8 mouse cellular contexts compared by ENCODE assay signal in the genomic region with DNA sequence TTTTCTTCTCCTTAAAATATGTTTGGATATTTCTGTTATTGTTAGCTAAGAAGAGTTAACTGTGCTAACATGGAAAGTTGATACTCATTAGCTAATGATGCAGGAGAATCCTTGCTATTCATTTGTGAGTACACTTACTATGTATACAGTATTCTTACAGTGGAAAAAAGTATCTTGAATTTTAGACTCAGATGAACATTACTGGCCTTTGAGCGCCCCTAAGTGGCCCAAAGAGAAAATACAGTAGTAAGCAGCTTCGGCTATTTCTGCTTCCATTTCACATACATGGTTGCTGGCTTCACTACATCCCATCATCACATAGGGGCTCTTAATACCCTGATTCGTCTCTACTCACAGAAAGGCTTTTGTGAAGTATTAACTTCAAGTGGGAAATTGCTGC.
DNase-seq lines count a peak whose midpoint lies in the region; ATAC-seq and TF ChIP-seq lines count a peak whose summit lies in the region.

No protein-coding gene starts in this region.

- H3K4me3 ChIP-seq in heart, postnatal 0 days (ENCODE audit: low read depth, low read length) = no peak overlapping the region
- no peak overlapping the region for H3K4me3 ChIP-seq in heart, embryonic 10.5 days
- no peak overlapping the region for H3K4me3 ChIP-seq in CH12.LX (replicated peaks in 1 of 3; ENCODE audit: low read depth in 2 of 3, low read length in 2 of 3, poor library complexity in 1 of 3)
- H3K4me3 ChIP-seq in kidney, postnatal 0 days (replicated peaks; ENCODE audit: low read depth, low read length) = no peak overlapping the region
- no peak overlapping the region for H3K4me3 ChIP-seq in neural tube, embryonic 13.5 days

- no peaks in the 10 kb centered on the region for H3K9me3 ChIP-seq in heart, postnatal 0 days (replicated peaks; ENCODE audit: control insufficient read depth, low read length)
- H3K9me3 ChIP-seq in heart, embryonic 10.5 days = no peaks in the 10 kb centered on the region
- H3K9me3 ChIP-seq in CH12.LX (replicated peaks; ENCODE audit: low read length) = no peaks in the 10 kb centered on the region
- H3K9me3 ChIP-seq in kidney, postnatal 0 days (replicated peaks; ENCODE audit: low read length) = no peaks in the 10 kb centered on the region
- no peaks in the 10 kb centered on the region for H3K9me3 ChIP-seq in neural tube, embryonic 13.5 days

- no peak for TF ChIP-seq EP300 in heart, postnatal 0 days (IDR thresholded peaks at IDR 0.05; ENCODE audit: low read depth)
- no peak for TF ChIP-seq EP300 in CH12.LX (IDR thresholded peaks at IDR 0.05; ENCODE audit: low read length)

- WGBS in heart, postnatal 0 days = 11% methylated on average over 3 of the region's 3 CpGs
- WGBS in heart, embryonic 10.5 days = 12% methylated on average over 3 of the region's 3 CpGs
- 22% methylated on average over 3 of the region's 3 CpGs for WGBS in kidney, postnatal 0 days
- 28% methylated on average over 3 of the region's 3 CpGs for WGBS in neural tube, embryonic 13.5 days

- H3K79me2 ChIP-seq in CH12.LX (replicated peaks; ENCODE audit: control insufficient read depth, extremely low read depth, insufficient read depth, poor library complexity, severe bottlenecking) = no peaks in the 10 kb centered on the region

- peak; percentile 45 for TF ChIP-seq CTCF in heart, postnatal 0 days (IDR thresholded peaks at IDR 0.05; ENCODE audit: low read depth)
- TF ChIP-seq CTCF in CH12.LX (conservative IDR thresholded peaks at IDR 0.05 in 1 of 2, IDR thresholded peaks at IDR 0.05 in 1 of 2; ENCODE audit: low read depth in 2 of 2, low read length in 2 of 2) = peak; percentile 28 to 58
- peak; percentile 70 for TF ChIP-seq CTCF in kidney, postnatal 0 days (IDR thresholded peaks at IDR 0.05; ENCODE audit: low read depth)

- peak; percentile 68 for TF ChIP-seq RAD21 in CH12.LX (IDR thresholded peaks at IDR 0.05; ENCODE audit: low read depth, low read length)

- H3K4me2 ChIP-seq in heart, postnatal 0 days (ENCODE audit: low read depth, low read length) = no peak overlapping the region
- peak overlapping the region; percentile 56; the same call in 1 of the 2 replicates for H3K4me2 ChIP-seq in CH12.LX (ENCODE audit: insufficient read depth, low read depth, poor library complexity, severe bottlenecking)
- H3K4me2 ChIP-seq in kidney, postnatal 0 days (ENCODE audit: low read length) = no peak overlapping the region
- no peak overlapping the region for H3K4me2 ChIP-seq in neural tube, embryonic 13.5 days

- H3K9ac ChIP-seq in heart, postnatal 0 days (replicated peaks; ENCODE audit: low read depth, low read length) = no peak overlapping the region
- H3K9ac ChIP-seq in CH12.LX (ENCODE audit: insufficient read depth, low read depth) = no peak overlapping the region
- H3K9ac ChIP-seq in kidney, postnatal 0 days (ENCODE audit: low read depth, low read length) = no peak overlapping the region
- H3K9ac ChIP-seq in neural tube, embryonic 13.5 days = no peak overlapping the region

- TF ChIP-seq POLR2A in CH12.LX (IDR thresholded peaks at IDR 0.05; ENCODE audit: low read depth, low read length) = no peak

- no peaks in the 10 kb centered on the region for H3K27me3 ChIP-seq in heart, postnatal 0 days (ENCODE audit: control insufficient read depth, insufficient read depth, low read length)
- H3K27me3 ChIP-seq in heart, embryonic 10.5 days (ENCODE audit: insufficient read depth, poor library complexity, severe bottlenecking) = no peaks in the 10 kb centered on the region
- no peaks in the 10 kb centered on the region for H3K27me3 ChIP-seq in CH12.LX (replicated peaks)
- no peaks in the 10 kb centered on the region for H3K27me3 ChIP-seq in kidney, postnatal 0 days (ENCODE audit: insufficient read depth, low read length)
- no peaks in the 10 kb centered on the region for H3K27me3 ChIP-seq in neural tube, embryonic 13.5 days

- no peaks in the 10 kb centered on the region for H3K36me3 ChIP-seq in heart, postnatal 0 days (replicated peaks; ENCODE audit: control insufficient read depth, insufficient read depth, low read length)
- H3K36me3 ChIP-seq in heart, embryonic 10.5 days = no peaks in the 10 kb centered on the region
- H3K36me3 ChIP-seq in CH12.LX (replicated peaks in 1 of 2; ENCODE audit: control insufficient read depth in 1 of 2, insufficient read depth in 1 of 2, low read length in 1 of 2) = no peaks in the 10 kb centered on the region
- H3K36me3 ChIP-seq in kidney, postnatal 0 days (ENCODE audit: insufficient read depth, low read length) = no peaks in the 10 kb centered on the region
- H3K36me3 ChIP-seq in neural tube, embryonic 13.5 days = no peaks in the 10 kb centered on the region

- in situ Hi-C loops in CH12.LX (cut with MboI; ENCODE audit: low pct_ligation_motif_present, low pct_unique_long_range_greater_than_20kb, low sequenced_read_pairs) = no loop called here

- H3K27ac ChIP-seq in heart, postnatal 0 days (ENCODE audit: low read depth) = no peak overlapping the region
- H3K27ac ChIP-seq in heart, embryonic 10.5 days = no peak overlapping the region
- no peak overlapping the region for H3K27ac ChIP-seq in CH12.LX (ENCODE audit: insufficient read depth, low read depth)
- H3K27ac ChIP-seq in kidney, postnatal 0 days = no peak overlapping the region
- H3K27ac ChIP-seq in neural tube, embryonic 13.5 days (replicated peaks) = no peak overlapping the region

- peak; percentile 43 for DNase-seq in heart, postnatal 0 days (ENCODE audit: low spot score)
- DNase-seq in heart, embryonic 10.5 days (ENCODE audit: low spot score) = no peak
- peak; percentile 37 for DNase-seq in CH12.LX (ENCODE audit: extremely low read depth)
- peak; percentile 1 for DNase-seq in adrenal gland, postnatal 25 days
- DNase-seq in kidney, postnatal 0 days (ENCODE audit: low spot score) = peak; percentile 76
- DNase-seq in testis, postnatal 14 days (ENCODE audit: low spot score) = no peak
- DNase-seq in thymus, postnatal 14 days = no peak

- H3K4me1 ChIP-seq in heart, postnatal 0 days (ENCODE audit: control insufficient read depth, insufficient read depth) = no peaks in the 10 kb centered on the region
- no peaks in the 10 kb centered on the region for H3K4me1 ChIP-seq in heart, embryonic 10.5 days
- no peaks in the 10 kb centered on the region; a peak in 1 of 4 replicates for H3K4me1 ChIP-seq in CH12.LX (ENCODE audit: control insufficient read depth in 1 of 2, insufficient read depth in 2 of 2)
- H3K4me1 ChIP-seq in kidney, postnatal 0 days (replicated peaks; ENCODE audit: insufficient read depth, low read length) = no peaks in the 10 kb centered on the region
- peaks cover 10% of the 10 kb centered on the region; the same call in 1 of the 2 replicates for H3K4me1 ChIP-seq in neural tube, embryonic 13.5 days (replicated peaks)

- dilution Hi-C loops in CH12.LX (cut with MboI; ENCODE audit: extremely low pct_ligation_motif_present, extremely low pct_unique_long_range_greater_than_20kb, low sequenced_read_pairs) = no loop called here

- ATAC-seq in heart, postnatal 0 days (ENCODE audit: insufficient read depth, low read depth) = no peak; the same call in 1 of the 2 replicates
- no peak for ATAC-seq in kidney, postnatal 0 days (replicated peaks; ENCODE audit: low FRiP score, low read depth)
- ATAC-seq in neural tube, embryonic 13.5 days (ENCODE audit: low read depth) = peak; percentile 41; the same call in 1 of the 2 replicates

TF ChIP-seq in CH12.LX, 34 proteins besides CTCF, POLR2A, EP300 and RAD21:
- TF ChIP-seq SMC3 (IDR thresholded peaks at IDR 0.05; ENCODE audit: low read depth, low read length) (peak; percentile 40), BHLHE40 (IDR thresholded peaks at IDR 0.05; ENCODE audit: low read depth, low read length) (no peak)
TF ChIP-seq in CH12.LX: peak in this region for 1.

Comparison
In these comparisons a context has a peak if more than half of its experiments do, and no peak if none do; other contexts are left out.
1. DNase-seq: peak in heart, postnatal 0 days (single experiment), CH12.LX (single experiment), adrenal gland, postnatal 25 days (single experiment) and kidney, postnatal 0 days (single experiment); none in heart, embryonic 10.5 days (single experiment), testis, postnatal 14 days (single experiment) and thymus, postnatal 14 days (single experiment).
2. Peak in every context shown above with its lines, with median percentiles within 50 percentile points of each other: CTCF ChIP-seq.